Mouse (Mus musculus): ENCODE measurements around the gene Nr2e1.

DNA sequence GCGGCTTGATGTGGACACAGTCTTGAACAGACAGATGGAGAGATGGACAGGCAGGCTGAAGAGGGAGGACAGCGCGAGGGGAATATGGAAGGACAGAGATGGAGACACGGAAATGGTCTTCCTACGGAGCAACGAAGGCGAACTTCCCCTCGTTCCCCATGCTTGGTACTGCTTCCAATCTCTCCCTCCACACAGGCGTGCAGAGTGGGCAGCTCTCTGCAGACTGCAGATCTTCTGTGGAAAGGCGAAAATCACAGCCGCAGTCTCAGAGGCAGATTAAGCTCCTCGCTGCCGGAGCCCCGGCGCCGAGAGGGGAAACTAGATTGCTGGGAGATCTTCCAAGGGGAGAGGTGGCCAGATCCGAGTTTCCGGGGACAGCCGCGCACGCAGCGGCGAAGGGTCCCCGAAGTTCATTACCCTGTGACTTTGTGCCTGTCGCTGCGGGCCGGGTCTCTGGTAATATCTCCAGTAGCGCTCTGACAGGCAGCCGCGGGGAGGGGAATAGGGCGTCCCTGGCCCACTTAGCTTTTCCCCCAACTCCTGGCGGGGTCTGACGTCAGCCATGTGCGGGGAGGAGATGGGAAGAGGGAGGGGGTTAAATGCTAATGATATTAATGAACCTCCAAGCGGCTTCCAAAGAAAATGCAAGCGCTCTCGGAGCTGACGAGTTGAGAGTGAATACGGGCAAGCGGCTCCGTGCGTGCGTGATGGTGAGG, at the start of gene Nr2e1, which contains the start of gene Ostm1:
- TF ChIP-seq POLR2A (IDR thresholded peaks at IDR 0.05; ENCODE audit: borderline replicate concordance, low read depth, low read length) (no peak), CTCF (IDR thresholded peaks at IDR 0.05; ENCODE audit: low read depth, low read length) (no peak)
